Mouse (Mus musculus): Measurements from ENCODE around the gene Olfr370. TPM values are rescaled to one million over a fixed set of nuclear protein-coding genes. Genes with fewer than 3 reads are reported as not detected.

Gene Olfr370
- total RNA-seq, 2 experiments from 2014 or later, result not detected

Other genes starting within 250 kb of the Olfr370 start
- gene Ucp1, start 245.4 kb upstream of the Olfr370 start, total RNA-seq (2021), result not detected
- gene Elmod2, start 203.3 kb upstream of the Olfr370 start, total RNA-seq (2021), result 1 to 10 TPM; 7.1 to 8.0 TPM
- gene Mgat4d, start 187.3 kb upstream of the Olfr370 start, total RNA-seq (2021), result not detected
- gene Clgn, start 145.9 kb upstream of the Olfr370 start, total RNA-seq (2021), result not detected
- 10 to 100 TPM; 36.4 to 41.2 TPM for gene Scoc, start 77.4 kb upstream of the Olfr370 start, total RNA-seq (2021)
- 100 to 1,000 TPM; 439 to 462 TPM for gene Ndufb7, start 30.9 kb downstream of the Olfr370 start, total RNA-seq (2021)
- 100 to 1,000 TPM; 474 to 504 TPM for gene Tecr, start 72.2 kb downstream of the Olfr370 start, total RNA-seq (2021)
- gene Dnajb1, start 72.4 kb downstream of the Olfr370 start, total RNA-seq (2021), result 1 to 10 TPM; 7.0 to 7.4 TPM
- gene Gipc1, start 116.9 kb downstream of the Olfr370 start, total RNA-seq (2021), result 10 to 100 TPM; 25.4 to 26.6 TPM
- under 1 TPM; 0.13 to 0.49 TPM for gene Ptger1, start 130.9 kb downstream of the Olfr370 start, total RNA-seq (2021)
- gene Pkn1, start 163.4 kb downstream of the Olfr370 start, total RNA-seq (2021), result 10 to 100 TPM; 52.5 to 52.6 TPM
- gene Ddx39, start 179.4 kb downstream of the Olfr370 start, total RNA-seq (2021), result 10 to 100 TPM; 11.0 to 14.7 TPM
- 10 to 100 TPM; 31.6 to 40.0 TPM for gene Adgre5, start 205.5 kb downstream of the Olfr370 start, total RNA-seq (2021)